Mouse (Mus musculus) lung, embryonic 14.5 days (tissue): ENCODE measurements around the gene Arl9. TPM values are rescaled to one million over a fixed set of nuclear protein-coding genes. Genes with fewer than 3 reads are reported as not detected.
"Not testable (repeated sequence)": the region's sequence is repeated elsewhere in the genome, so short reads cannot be mapped to it uniquely, and the experiment has no call there.

ENCODE experiments used
- ATAC-seq: fragments of 200-750 bp; cut with Nextera tagmentation; 2 replicates; pipeline ENCODE4 v1.8.0; 2017; ENCODE audit warnings: mild to moderate bottlenecking, moderate TSS enrichment, moderate library complexity; ENCODE audit not compliant: insufficient read depth
- DNase-seq: peaks from one replicate; pipeline ENCODE4 v3.0.0-alpha.2; 2015
- H3K27ac ChIP-seq: fragments of 300-500 bp; sonication (generic); 2 replicates; pipeline ENCODE4 v1.5.1; 2014; ENCODE audit warnings: low read depth, mild to moderate bottlenecking, moderate library complexity
- H3K27me3 ChIP-seq: fragments of 300-500 bp; sonication (generic); 2 replicates; pipeline ENCODE4 v1.6.1; 2014; ENCODE audit warnings: low read length, control low read depth; ENCODE audit not compliant: insufficient read depth
- H3K36me3 ChIP-seq: fragments of 300-500 bp; sonication (generic); 2 replicates; pipeline ENCODE4 v1.6.1; 2014; ENCODE audit warnings: control low read depth; ENCODE audit not compliant: insufficient read depth
- H3K4me1 ChIP-seq: fragments of 300-500 bp; sonication (generic); 2 replicates; pipeline ENCODE4 v1.6.1; 2014; ENCODE audit warnings: antibody characterized with exemption, control low read depth; ENCODE audit not compliant: insufficient read depth
- H3K4me2 ChIP-seq: fragments of 300-500 bp; sonication (generic); 2 replicates; pipeline ENCODE4 v1.6.1; 2014; ENCODE audit warnings: mild to moderate bottlenecking
- H3K4me3 ChIP-seq: fragments of 300-500 bp; sonication (generic); 2 replicates; pipeline ENCODE4 v1.5.1; 2014; ENCODE audit warnings: low read depth, low read length
- H3K9ac ChIP-seq: fragments of 300-500 bp; sonication (generic); 2 replicates; pipeline ENCODE4 v1.6.1; 2014
- H3K9me3 ChIP-seq: fragments of 300-500 bp; sonication (generic); 2 replicates; pipeline ENCODE4 v1.6.1; 2016; ENCODE audit warnings: low read depth, low read length, control low read depth
- CTCF ChIP-seq: IDR thresholded peaks from 2 replicates; pipeline ENCODE4 v1.5.1; 2016; ENCODE audit warnings: antibody characterized with exemption, low read depth
- WGBS: fragments of 180-500 bp; shearing (Covaris S2); extraction: QIAGEN DNeasy Blood & Tissue Kit; methylation state at CpG from one replicate; pipeline ENCODE4 v1.1.7; 2014; 5-methylcytosine and 5-hydroxymethylcytosine counted together
- polyA plus RNA-seq: library from polyadenylated mRNA; unstranded; fragments of >200 nt; fragmentation: Nextera tagmentation; extraction: Ambion mirVana; gene quantifications from 2 replicates; pipeline ENCODE4 v1.2.1, GENCODE M21; 2014

The Arl9 gene
- polyA plus RNA-seq, 1 experiment from 2014 or later: 0.38 TPM

DNA sequence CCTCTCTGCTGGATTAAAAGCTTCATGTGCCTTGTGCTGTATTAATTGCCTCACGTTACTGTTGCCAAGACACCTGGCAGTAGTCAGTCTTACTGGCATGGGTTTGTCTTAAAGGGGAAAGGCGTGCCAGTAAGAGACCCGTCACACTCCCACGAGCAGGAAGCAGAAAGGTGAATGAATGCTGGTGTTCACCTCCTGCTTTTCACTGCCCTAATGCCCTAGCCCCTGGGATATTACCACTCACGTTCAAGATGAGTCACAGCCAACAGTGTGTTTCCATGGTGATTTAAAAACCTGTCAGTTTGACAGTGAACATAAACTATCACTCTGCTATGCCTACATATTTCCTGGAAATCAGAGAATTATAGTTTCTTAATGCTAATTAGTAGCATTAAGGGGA is 34.6 kb upstream of the Arl9 start:
- ATAC-seq (no peak), DNase-seq (no peak)
- no peak for TF ChIP-seq CTCF
- no peaks in the 10 kb centered on the region for H3K4me1 ChIP-seq
- H3K9ac ChIP-seq: no peak overlapping the region
- peaks cover 56% of the 10 kb centered on the region for H3K36me3 ChIP-seq
- no peak overlapping the region for H3K4me2 ChIP-seq
- H3K4me3 ChIP-seq: no peak overlapping the region
- WGBS: 72% methylated on average over 5 of the region's 5 CpGs
- H3K27me3 ChIP-seq: no peaks in the 10 kb centered on the region
- H3K9me3 ChIP-seq: no peaks in the 10 kb centered on the region
- no peak overlapping the region for H3K27ac ChIP-seq

DNA sequence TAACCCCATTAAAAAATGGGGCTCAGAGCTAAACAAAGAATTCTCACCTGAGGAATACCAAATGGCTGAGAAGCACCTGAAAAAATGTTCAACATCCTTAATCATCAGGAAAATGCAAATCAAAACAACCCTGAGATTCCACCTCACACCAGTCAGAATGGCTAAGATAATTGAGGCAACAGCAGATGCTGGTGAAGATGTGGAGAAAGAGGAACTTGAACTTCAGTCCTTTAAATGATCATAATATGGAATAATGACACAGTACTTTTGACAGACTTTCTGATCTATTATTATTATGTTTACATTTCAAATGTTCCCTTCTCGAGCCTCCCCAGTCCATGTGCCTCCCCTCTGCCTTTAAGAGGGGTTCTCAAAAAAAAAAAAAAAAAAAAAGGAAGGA is 32.7 kb upstream of the Arl9 start:
- not testable (repeated sequence) for H3K4me1 ChIP-seq, DNase-seq, H3K9me3 ChIP-seq, H3K4me3 ChIP-seq, H3K27me3 ChIP-seq, H3K9ac ChIP-seq, ATAC-seq, H3K27ac ChIP-seq, H3K4me2 ChIP-seq
- H3K36me3 ChIP-seq: peaks cover 38% of the 10 kb centered on the region
- WGBS: 37% methylated on average over 1 of the region's 1 CpGs

DNA sequence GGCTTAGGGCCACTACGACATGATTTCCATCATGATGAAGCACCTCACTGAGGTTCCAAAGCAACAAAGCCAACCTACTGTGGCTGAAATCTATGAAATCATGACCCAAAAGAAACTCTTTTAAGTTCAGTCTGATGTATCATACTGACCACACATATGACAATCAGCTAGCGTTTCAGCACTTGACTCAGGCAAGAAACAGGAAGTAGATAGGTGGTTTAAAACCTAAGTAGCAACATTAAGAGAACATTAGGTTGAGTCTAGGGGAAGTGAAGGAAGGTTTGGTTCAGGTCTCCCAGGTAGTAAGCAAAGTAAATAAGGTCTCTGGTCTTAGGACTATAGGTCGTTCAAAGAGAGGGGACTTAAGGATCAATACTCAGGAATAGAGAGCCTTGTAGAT is 30.4 kb upstream of the Arl9 start:
- no peak for TF ChIP-seq CTCF
- Histone ChIP-seq H3K9me3 (no peaks in the 10 kb centered on the region), H3K9ac (no peak overlapping the region)

DNA sequence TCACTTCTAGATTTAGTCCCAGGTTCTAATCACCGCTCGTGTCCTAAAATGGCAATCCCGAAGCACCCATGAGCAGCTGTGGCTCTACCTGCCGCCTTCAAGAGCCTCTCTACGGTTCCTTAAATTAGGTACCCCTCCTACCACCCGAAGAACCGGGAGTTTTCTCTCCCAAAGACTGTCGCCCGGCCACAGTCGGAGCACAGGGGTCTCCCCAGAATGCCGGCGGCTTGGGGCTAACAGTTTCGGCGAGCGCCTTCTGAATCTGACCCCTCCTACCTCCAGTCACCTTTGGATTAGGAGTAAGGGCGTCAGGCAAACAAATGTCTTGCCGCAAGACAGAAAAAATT is 29.7 kb upstream of the Arl9 start:
- Histone ChIP-seq H3K9ac (peak overlapping the region; percentile 83), H3K4me1 (no peaks in the 10 kb centered on the region), H3K27me3 (no peaks in the 10 kb centered on the region), H3K9me3 (no peaks in the 10 kb centered on the region), H3K4me2 (peak overlapping the region; percentile 88), H3K36me3 (peaks cover 32% of the 10 kb centered on the region), H3K4me3 (peak overlapping the region; percentile 91), H3K27ac (no peak overlapping the region)
- ATAC-seq: no peak; the same call in 1 of the 2 replicates
- no peak for TF ChIP-seq CTCF
- no peak for DNase-seq
- 2% methylated on average over 17 of the region's 17 CpGs for WGBS

More for the DNA sequence above, 30.4 kb upstream of the Arl9 start:
- ATAC-seq: no peak
- H3K36me3 ChIP-seq: peaks cover 32% of the 10 kb centered on the region
- peak overlapping the region; percentile 88 for H3K4me2 ChIP-seq
- no peak overlapping the region for H3K27ac ChIP-seq
- H3K27me3 ChIP-seq: no peaks in the 10 kb centered on the region
- DNase-seq: no peak
- WGBS: 63% methylated on average over 3 of the region's 3 CpGs
- no peaks in the 10 kb centered on the region for H3K4me1 ChIP-seq
- peak overlapping the region; percentile 91 for H3K4me3 ChIP-seq

- ATAC-seq (peak; percentile 94), DNase-seq (peak; percentile 92)
- no peak for TF ChIP-seq CTCF
- H3K4me3 ChIP-seq: peak within 1 kb of the TSS; percentile 91
- WGBS: under 1% methylated on average over 57 of the region's 60 CpGs
- H3K9ac ChIP-seq: peak within 1 kb of the TSS; percentile 83
- H3K36me3 ChIP-seq: peaks cover 32% of the 10 kb centered on the region
- no peaks in the 10 kb centered on the region for H3K27me3 ChIP-seq
- H3K4me1 ChIP-seq: no peaks in the 10 kb centered on the region
- H3K4me2 ChIP-seq: peak within 1 kb of the TSS; percentile 88
- H3K9me3 ChIP-seq: no peaks in the 10 kb centered on the region
- H3K27ac ChIP-seq: peak within 1 kb of the TSS; percentile 89
These were observed 29.1 kb upstream of the Arl9 start, which contains the start of gene Srp72 for GRCm38 (mm10) chr5:76974554-76975285. Gene Srp72 (plus strand): TSS chr5:76974683.

DNA sequence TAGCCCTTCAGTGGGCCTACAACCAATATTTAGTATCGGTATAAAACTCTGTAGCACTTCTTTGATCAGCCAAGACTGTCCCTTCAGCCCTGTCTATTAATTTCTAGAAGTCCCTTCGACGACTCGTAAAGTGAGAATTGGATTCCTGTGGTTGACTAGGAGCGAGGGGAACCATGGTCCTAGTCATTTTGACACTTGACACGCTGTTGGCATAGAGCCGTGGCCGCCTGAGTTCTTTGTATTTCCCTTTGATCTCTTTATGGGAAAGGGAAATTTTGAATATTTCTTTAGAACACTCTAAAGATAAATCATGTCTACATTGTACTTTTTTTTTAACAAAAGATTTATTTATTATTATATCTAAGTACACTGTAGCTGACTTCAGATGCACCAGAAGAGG is 28.1 kb upstream of the Arl9 start:
- H3K27me3 ChIP-seq: no peaks in the 10 kb centered on the region
- no peak for TF ChIP-seq CTCF
- peak overlapping the region; percentile 91 for H3K4me3 ChIP-seq
- no peaks in the 10 kb centered on the region for H3K9me3 ChIP-seq
- H3K4me1 ChIP-seq: no peaks in the 10 kb centered on the region
- WGBS: 75% methylated on average over 8 of the region's 8 CpGs
- no peak for ATAC-seq
- H3K27ac ChIP-seq: no peak overlapping the region
- peak overlapping the region; percentile 83 for H3K9ac ChIP-seq
- H3K4me2 ChIP-seq: peak overlapping the region; percentile 88
- DNase-seq: peak; percentile 6
- H3K36me3 ChIP-seq: peaks cover 34% of the 10 kb centered on the region

DNA sequence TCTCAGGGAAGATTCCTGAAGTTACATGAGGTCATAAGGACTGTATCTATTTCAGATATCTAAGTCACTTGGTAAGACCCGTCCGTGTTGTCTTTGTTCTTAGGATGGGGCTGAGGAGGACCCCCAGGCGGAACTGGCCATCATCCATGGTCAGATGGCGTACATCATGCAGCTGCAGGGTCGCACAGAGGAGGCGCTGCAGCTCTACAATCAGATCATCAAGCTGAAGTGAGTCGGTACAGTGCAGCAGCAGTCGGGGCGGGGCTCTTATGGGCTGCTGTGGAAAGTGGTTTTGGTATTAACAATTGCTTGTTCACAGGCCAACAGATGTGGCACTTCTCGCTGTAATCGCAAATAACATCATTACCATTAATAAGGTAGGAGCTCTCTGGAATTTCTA is 19.8 kb upstream of the Arl9 start:
- DNase-seq: no peak
- no peaks in the 10 kb centered on the region for H3K9me3 ChIP-seq
- WGBS: 91% methylated on average over 11 of the region's 11 CpGs
- H3K27ac ChIP-seq: no peak overlapping the region
- H3K4me3 ChIP-seq: no peak overlapping the region
- ATAC-seq: no peak
- H3K9ac ChIP-seq: no peak overlapping the region
- no peak for TF ChIP-seq CTCF
- H3K36me3 ChIP-seq: peaks cover 79% of the 10 kb centered on the region
- no peaks in the 10 kb centered on the region for H3K27me3 ChIP-seq
- no peaks in the 10 kb centered on the region for H3K4me1 ChIP-seq
- no peak overlapping the region for H3K4me2 ChIP-seq
